Mouse (Mus musculus): Measurements from ENCODE around the gene Nfic.

- TF ChIP-seq EP300 (IDR thresholded peaks at IDR 0.05; ENCODE audit: low read depth) (no peak), CTCF (IDR thresholded peaks at IDR 0.05; ENCODE audit: low read depth) (no peak)
These were observed 13.8 kb upstream of the Nfic start for GRCm38 (mm10) chr10:81469253-81469652.

All from liver, postnatal 0 days (tissue).